Mouse (Mus musculus): Measurements from ENCODE around the gene Ift57.

GRCm38 (mm10) chr16:49662201-49662600 lies 36.8 kb upstream of the Ift57 start:
- TF ChIP-seq MAZ (IDR thresholded peaks at IDR 0.05; ENCODE audit: low read depth, low read length) (no peak), CTCF (conservative IDR thresholded peaks at IDR 0.05 in 1 of 2, IDR thresholded peaks at IDR 0.05 in 1 of 2; ENCODE audit: low read depth in 2 of 2, low read length in 2 of 2) (no peak), ZKSCAN1 (IDR thresholded peaks at IDR 0.05; ENCODE audit: borderline replicate concordance, low read depth, low read length) (no peak), RCOR1 (conservative IDR thresholded peaks at IDR 0.05; ENCODE audit: low read depth, low read length) (no peak)

All from CH12.LX (cell line).